Mouse (Mus musculus) splenic B cell, adult 2 months (primary cell): ENCODE measurements around the gene Zbtb7a.

Experiments
- DNase-seq: peaks from one replicate; pipeline ENCODE4 v3.0.0-alpha.2; 2011; ENCODE audit warnings: low read depth, low spot score
- H3K27me3 ChIP-seq: 2 replicates; pipeline ENCODE4 v1.6.1; 2012; ENCODE audit warnings: mild to moderate bottlenecking, low read length, moderate library complexity, mixed read lengths; ENCODE audit not compliant: control insufficient read depth, poor library complexity, insufficient read depth, severe bottlenecking
- H3K36me3 ChIP-seq: 2 replicates; pipeline ENCODE4 v1.6.1; 2012; ENCODE audit warnings: mild to moderate bottlenecking, low read length, moderate library complexity, mixed read lengths; ENCODE audit not compliant: control insufficient read depth, poor library complexity, insufficient read depth, severe bottlenecking

Zbtb7a gene

GRCm38 (mm10) chr10:81200141-81200540, 65.1 kb downstream of the Zbtb7a start:
- DNase-seq: no peak
- Histone ChIP-seq H3K27me3 (no peaks in the 10 kb centered on the region), H3K36me3 (no peaks in the 10 kb centered on the region)

DNA sequence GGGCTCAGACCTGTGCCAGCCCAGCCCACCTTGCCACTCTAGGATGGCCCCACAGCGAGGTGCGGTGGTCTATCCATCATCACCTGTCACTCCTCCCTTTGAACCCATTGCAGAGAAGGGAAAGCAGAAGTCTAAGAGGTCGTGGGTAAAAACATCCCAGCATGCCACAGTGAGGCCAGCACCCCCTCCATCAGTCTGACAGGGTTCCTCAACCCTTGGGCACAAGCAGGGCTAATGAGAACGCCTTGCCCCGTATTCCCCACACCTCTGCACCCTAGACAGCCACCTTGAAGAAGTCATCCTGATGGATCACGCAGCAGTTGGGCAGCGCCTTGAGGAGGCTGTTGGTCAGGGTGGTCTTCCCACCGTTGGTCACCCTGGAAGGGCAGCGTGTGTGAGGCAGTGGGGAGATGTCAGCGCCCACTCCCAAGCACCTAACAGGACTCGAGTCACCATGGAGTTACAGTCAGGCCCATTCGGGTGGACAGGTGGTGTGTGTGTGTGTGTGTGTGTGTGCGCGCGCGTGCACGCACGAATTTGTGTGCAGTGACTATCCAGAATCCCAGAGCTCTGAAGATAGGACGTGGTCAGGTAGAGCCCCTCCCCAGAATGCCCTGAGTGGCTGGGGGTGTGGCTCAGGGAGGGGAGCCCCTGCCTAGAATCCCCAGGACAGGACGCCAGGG, 65.7 kb downstream of the Zbtb7a start:
- Histone ChIP-seq H3K27me3 (no peaks in the 10 kb centered on the region), H3K36me3 (no peaks in the 10 kb centered on the region)
- no peak for DNase-seq

DNA sequence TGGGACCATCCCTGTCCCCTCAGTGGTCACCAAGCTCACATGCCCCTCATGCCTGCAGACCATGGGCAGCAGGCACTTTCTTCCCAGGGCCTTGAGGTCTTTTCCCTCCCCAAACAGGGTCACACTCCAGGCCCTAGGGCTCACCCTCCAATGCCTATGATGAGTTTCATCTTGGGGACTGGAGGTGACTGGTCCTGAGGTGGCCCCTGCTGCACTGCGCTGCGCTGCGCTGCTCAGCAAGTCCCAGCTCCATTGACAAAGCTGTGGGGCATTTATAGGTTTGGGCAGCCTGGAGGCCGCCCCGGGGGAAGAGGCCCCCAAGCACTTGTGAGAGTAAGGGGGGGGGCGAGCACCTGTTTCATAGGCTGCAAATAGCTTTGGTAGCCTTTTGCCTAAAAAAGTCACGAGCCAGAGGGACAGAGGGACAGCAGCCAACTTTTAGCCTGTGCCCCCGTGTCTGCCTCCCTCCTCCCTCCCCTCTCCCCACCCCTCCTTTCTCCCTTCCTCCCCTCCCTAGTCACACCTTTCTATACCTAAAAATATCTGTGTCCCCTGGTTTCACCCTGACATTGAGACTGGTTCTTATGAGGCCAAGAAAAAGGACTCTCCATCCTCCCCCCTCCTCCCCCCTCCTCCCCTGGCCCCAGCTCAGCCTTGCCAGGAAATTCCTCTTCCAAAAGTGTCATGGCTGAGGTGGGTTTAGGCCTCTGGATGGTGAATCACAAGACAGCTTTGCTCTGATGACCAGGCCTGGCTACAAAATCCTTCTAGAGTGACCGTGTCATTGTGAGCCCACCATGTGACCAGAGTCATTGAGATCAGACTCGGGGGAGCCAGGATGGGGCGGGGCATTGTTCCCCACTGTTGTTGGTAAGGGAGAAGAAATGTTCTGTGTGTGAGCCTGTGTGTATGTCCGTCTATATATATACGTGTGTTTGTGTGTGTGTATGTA, 67.1 kb downstream of the Zbtb7a start, which contains the start of gene Nmrk2:
Gene Nmrk2, minus strand, starts transcription at position 245 of the 952 bp plus-strand sequence.
- DNase-seq: no peak
- no peaks in the 10 kb centered on the region for H3K36me3 ChIP-seq
- H3K27me3 ChIP-seq: no peaks in the 10 kb centered on the region
